Mouse (Mus musculus): ENCODE measurements around the gene Cyb5b.

- TF ChIP-seq CTCF (IDR thresholded peaks at IDR 0.05; ENCODE audit: extremely low read depth, insufficient read depth, insufficient read length, insufficient replicate concordance) = no peak
- no peak for TF ChIP-seq POLR2A (IDR thresholded peaks at IDR 0.05; ENCODE audit: low read depth, low read length)
Observed at GRCm38 (mm10) chr8:107108978-107109720, 41.3 kb upstream of the Cyb5b start.
